Mouse (Mus musculus) stomach, embryonic 14.5 days (tissue): ENCODE measurements around the gene Cplane1. TPM values are rescaled to one million over a fixed set of nuclear protein-coding genes. Genes with fewer than 3 reads are reported as not detected.
"Not testable (repeated sequence)": the region's sequence is repeated elsewhere in the genome, so short reads cannot be mapped to it uniquely, and the experiment has no call there.

Experiments
- ATAC-seq: fragments of 200-750 bp; cut with Nextera tagmentation; 2 replicates; pipeline ENCODE4 v1.8.0; 2017; ENCODE audit warnings: low read depth, moderate TSS enrichment; ENCODE audit not compliant: insufficient number of reproducible peaks, insufficient read depth, low FRiP score
- H3K27ac ChIP-seq: fragments of 300-500 bp; sonication (generic); 2 replicates; pipeline ENCODE4 v1.5.1; 2014; ENCODE audit warnings: mild to moderate bottlenecking, low read length, moderate library complexity, mixed read lengths
- H3K27me3 ChIP-seq: fragments of 300-500 bp; sonication (generic); 2 replicates; pipeline ENCODE4 v1.6.1; 2014; ENCODE audit warnings: low read length, control low read depth, mixed read lengths; ENCODE audit not compliant: control insufficient read depth, insufficient read depth
- H3K36me3 ChIP-seq: fragments of 300-500 bp; sonication (generic); 2 replicates; pipeline ENCODE4 v1.6.1; 2014; ENCODE audit warnings: mild to moderate bottlenecking, control low read depth, low read length, moderate library complexity, mixed read lengths; ENCODE audit not compliant: control insufficient read depth, insufficient read depth
- H3K4me1 ChIP-seq: fragments of 300-500 bp; sonication (generic); 2 replicates; pipeline ENCODE4 v1.6.1; 2014; ENCODE audit warnings: low read length, control low read depth, mixed read lengths; ENCODE audit not compliant: control insufficient read depth, insufficient read depth
- H3K4me2 ChIP-seq: fragments of 300-500 bp; sonication (generic); replicated peaks from 2 replicates; pipeline ENCODE4 v1.6.1; 2014; ENCODE audit warnings: low read depth, low read length, control low read depth
- H3K4me3 ChIP-seq: fragments of 300-500 bp; sonication (generic); 2 replicates; pipeline ENCODE4 v1.5.1; 2014; ENCODE audit warnings: low read depth, low read length, control low read depth
- H3K9ac ChIP-seq: fragments of 300-500 bp; sonication (generic); replicated peaks from 2 replicates; pipeline ENCODE4 v1.6.1; 2014; ENCODE audit warnings: low read depth, mild to moderate bottlenecking, control low read depth, low read length, moderate library complexity, mixed read lengths
- H3K9me3 ChIP-seq: fragments of 300-500 bp; sonication (generic); 2 replicates; pipeline ENCODE4 v1.6.1; 2016; ENCODE audit warnings: low read depth, low read length, control low read depth; ENCODE audit not compliant: control insufficient read depth
- WGBS: fragments of 180-500 bp; shearing (Covaris S2); extraction: QIAGEN DNeasy Blood & Tissue Kit; methylation state at CpG from one replicate; pipeline ENCODE4 v1.1.7; 2014; 5-methylcytosine and 5-hydroxymethylcytosine counted together
- polyA plus RNA-seq: library from polyadenylated mRNA; unstranded; fragments of >200 nt; fragmentation: Nextera tagmentation; extraction: Ambion mirVana; gene quantifications from 2 replicates; pipeline ENCODE4 v1.2.1, GENCODE M21; 2014

Cplane1 gene
- polyA plus RNA-seq, 1 experiment from 2014 or later = 17.7 TPM

DNA sequence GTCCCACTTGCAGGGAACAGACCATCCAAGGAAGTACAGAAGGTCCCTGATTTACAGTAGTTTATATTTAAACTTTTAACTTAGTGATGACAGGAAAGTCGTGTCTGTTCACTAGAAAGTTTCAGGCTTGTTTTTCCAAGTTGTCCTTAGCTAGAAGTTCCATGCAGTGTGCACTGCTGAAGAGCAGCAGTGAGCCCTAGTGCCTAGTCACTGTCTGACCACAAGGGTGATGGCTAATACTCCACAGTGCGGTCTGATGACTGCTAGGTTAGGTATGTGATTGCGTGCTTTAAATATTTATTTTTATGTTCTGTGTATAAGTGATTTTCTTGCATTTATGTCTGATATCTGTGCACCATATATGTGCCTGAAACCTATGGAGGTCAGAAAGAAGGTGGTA is 21.5 kb downstream of the Cplane1 start:
- WGBS = 88% methylated on average over 3 of the region's 3 CpGs
- Histone ChIP-seq H3K36me3 (peaks cover 35% of the 10 kb centered on the region; the same call in 1 of the 2 replicates), H3K4me3 (no peak overlapping the region), H3K9ac (no peak overlapping the region), H3K27ac (no peak overlapping the region), H3K4me2 (no peak overlapping the region), H3K4me1 (no peaks in the 10 kb centered on the region), H3K27me3 (no peaks in the 10 kb centered on the region), H3K9me3 (no peaks in the 10 kb centered on the region)
- ATAC-seq = no peak

DNA sequence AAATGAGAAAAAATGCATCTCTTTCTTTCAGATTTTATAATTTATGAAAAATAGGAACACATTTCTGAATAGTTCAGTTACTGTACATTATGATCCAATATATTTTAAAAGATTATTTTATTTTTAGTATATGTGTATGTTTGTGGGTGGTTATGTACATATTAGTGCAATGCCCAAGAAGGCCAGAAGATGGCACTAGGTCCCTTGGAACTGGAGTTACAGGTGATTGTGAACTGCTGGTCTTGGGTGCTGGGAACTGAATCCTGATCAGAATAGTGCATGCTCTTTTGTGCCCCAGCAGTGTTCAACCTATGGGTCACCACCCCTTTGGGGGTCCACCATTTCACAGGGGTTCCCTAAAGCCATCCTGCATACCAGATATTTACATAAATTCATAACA is 31.4 kb downstream of the Cplane1 start:
- Histone ChIP-seq H3K4me2 (no peak overlapping the region), H3K27ac (no peak overlapping the region), H3K36me3 (peaks cover 33% of the 10 kb centered on the region), H3K27me3 (no peaks in the 10 kb centered on the region), H3K4me1 (no peaks in the 10 kb centered on the region), H3K9me3 (no peaks in the 10 kb centered on the region), H3K4me3 (no peak overlapping the region), H3K9ac (no peak overlapping the region)
- ATAC-seq = no peak

DNA sequence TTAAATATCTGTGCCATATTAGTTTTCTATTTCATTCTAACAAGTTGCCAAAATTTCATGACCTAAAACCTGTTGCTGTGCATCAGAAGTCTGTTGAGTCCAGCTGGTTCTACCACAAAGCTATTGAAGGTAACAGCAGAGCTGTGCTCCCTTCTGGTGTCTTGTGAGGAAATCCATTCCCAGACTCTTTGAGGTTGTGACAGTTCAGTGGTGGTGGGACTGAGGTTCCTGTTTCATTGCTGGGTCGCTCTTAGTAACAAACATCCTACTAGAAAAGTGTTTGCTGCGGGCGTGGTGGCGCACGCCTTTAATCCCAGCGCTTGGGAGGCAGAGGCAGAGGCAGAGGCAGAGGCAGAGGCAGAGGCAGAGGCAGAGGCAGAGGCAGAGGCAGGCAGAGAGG is 39.5 kb downstream of the Cplane1 start:
- 89% methylated on average over 6 of the region's 6 CpGs for WGBS
- Histone ChIP-seq H3K36me3 (peaks cover 29% of the 10 kb centered on the region; the same call in 1 of the 2 replicates), H3K4me1 (no peaks in the 10 kb centered on the region)

DNA sequence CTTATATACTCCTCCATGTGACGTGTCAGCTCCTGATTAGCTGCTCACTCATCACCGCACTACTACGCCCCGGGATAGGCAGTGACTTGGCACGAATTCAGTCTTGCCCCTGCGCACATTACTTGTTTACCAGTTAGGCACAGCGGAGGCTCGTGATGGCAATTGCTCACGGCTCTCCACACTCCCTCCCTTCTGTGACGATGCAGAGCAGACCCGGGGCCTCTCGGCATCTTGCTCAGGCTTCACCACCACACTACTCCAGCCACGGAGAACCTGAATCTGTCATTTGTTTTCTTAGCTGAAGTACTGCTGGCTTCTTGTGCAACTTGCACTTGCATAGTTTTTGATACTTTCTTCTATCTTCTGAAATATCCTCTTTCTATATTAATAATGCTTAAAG is 45.9 kb downstream of the Cplane1 start:
- no peak overlapping the region for H3K4me2 ChIP-seq
- H3K36me3 ChIP-seq = peaks cover 36% of the 10 kb centered on the region
- no peaks in the 10 kb centered on the region for H3K27me3 ChIP-seq
- no peak overlapping the region for H3K9ac ChIP-seq
- no peak overlapping the region for H3K27ac ChIP-seq
- H3K4me1 ChIP-seq = no peaks in the 10 kb centered on the region
- 93% methylated on average over 13 of the region's 13 CpGs for WGBS
- H3K4me3 ChIP-seq = no peak overlapping the region
- ATAC-seq = no peak
- no peaks in the 10 kb centered on the region for H3K9me3 ChIP-seq

More for the DNA sequence above, 39.5 kb downstream of the Cplane1 start:
- Histone ChIP-seq H3K27me3 (no peaks in the 10 kb centered on the region), H3K9ac (no peak overlapping the region), H3K4me2 (no peak overlapping the region), H3K9me3 (no peaks in the 10 kb centered on the region), H3K4me3 (no peak overlapping the region), H3K27ac (no peak overlapping the region)
- no peak for ATAC-seq

GRCm38 (mm10) chr15:8234167-8234566 is 65.3 kb downstream of the Cplane1 start:
- 90% methylated on average over 1 of the region's 1 CpGs for WGBS
- H3K9me3 ChIP-seq, H3K27ac ChIP-seq, H3K27me3 ChIP-seq, H3K4me1 ChIP-seq, H3K4me2 ChIP-seq, H3K9ac ChIP-seq, H3K4me3 ChIP-seq, ATAC-seq: not testable (repeated sequence)
- H3K36me3 ChIP-seq = peaks cover 50% of the 10 kb centered on the region

DNA sequence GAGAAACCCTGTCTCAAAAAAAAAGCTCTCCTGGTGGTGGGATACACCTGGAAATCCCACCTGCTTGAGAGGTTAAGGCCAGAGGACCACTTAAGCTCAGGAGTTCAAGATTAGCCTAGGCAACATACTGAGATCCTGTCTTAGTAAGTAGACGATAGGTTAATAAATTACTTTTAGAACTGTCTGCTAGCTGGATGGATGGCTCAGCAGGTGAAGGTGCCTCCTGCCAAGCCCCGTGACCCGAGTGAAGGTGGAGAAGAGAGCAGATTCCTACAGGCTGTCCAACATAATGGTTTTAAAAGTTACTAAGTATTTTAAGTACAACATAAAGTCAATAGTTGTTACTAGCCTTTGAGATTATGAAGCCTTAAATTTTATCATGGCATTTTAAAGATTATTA is 97.0 kb downstream of the Cplane1 start:
- no peak overlapping the region for H3K4me2 ChIP-seq
- no peaks in the 10 kb centered on the region for H3K4me1 ChIP-seq
- H3K36me3 ChIP-seq = peaks cover 42% of the 10 kb centered on the region
- no peaks in the 10 kb centered on the region for H3K9me3 ChIP-seq
- no peak overlapping the region for H3K9ac ChIP-seq
- no peaks in the 10 kb centered on the region for H3K27me3 ChIP-seq
- no peak for ATAC-seq
- 72% methylated on average over 3 of the region's 3 CpGs for WGBS
- no peak overlapping the region for H3K27ac ChIP-seq
- no peak overlapping the region for H3K4me3 ChIP-seq

GRCm38 (mm10) chr15:8267211-8267610 is 98.3 kb downstream of the Cplane1 start:
- no peak overlapping the region for H3K4me2 ChIP-seq
- peaks cover 47% of the 10 kb centered on the region for H3K36me3 ChIP-seq
- no peaks in the 10 kb centered on the region for H3K9me3 ChIP-seq
- 83% methylated on average over 3 of the region's 3 CpGs for WGBS
- H3K4me3 ChIP-seq = no peak overlapping the region
- no peak for ATAC-seq
- H3K9ac ChIP-seq = no peak overlapping the region
- no peaks in the 10 kb centered on the region for H3K27me3 ChIP-seq
- H3K4me1 ChIP-seq = no peaks in the 10 kb centered on the region
- no peak overlapping the region for H3K27ac ChIP-seq

DNA sequence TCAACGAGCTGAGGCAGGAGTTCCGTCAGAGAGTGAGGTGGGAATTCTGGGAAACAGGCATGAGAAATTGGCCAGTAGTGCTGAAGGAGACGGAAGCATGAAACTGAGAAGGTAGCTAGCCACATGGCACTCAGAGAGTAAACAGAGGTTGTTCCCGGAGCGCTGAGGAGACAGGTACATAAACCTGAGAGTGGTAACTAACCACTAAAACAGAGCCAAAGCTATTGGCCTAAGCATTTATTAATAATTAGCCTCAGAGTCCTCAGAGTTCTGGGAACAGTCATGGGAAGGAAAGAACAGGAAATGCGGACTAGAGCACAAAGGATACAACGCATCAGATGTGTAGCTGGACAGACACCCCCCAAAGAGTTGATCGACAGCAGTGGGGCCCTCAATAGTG is 99.3 kb downstream of the Cplane1 start:
- Histone ChIP-seq H3K27ac (no peak overlapping the region), H3K9me3 (no peaks in the 10 kb centered on the region), H3K27me3 (no peaks in the 10 kb centered on the region), H3K4me2 (no peak overlapping the region), H3K9ac (no peak overlapping the region), H3K4me1 (no peaks in the 10 kb centered on the region), H3K36me3 (peaks cover 45% of the 10 kb centered on the region), H3K4me3 (no peak overlapping the region)
- no peak for ATAC-seq
- 83% methylated on average over 8 of the region's 8 CpGs for WGBS

DNA sequence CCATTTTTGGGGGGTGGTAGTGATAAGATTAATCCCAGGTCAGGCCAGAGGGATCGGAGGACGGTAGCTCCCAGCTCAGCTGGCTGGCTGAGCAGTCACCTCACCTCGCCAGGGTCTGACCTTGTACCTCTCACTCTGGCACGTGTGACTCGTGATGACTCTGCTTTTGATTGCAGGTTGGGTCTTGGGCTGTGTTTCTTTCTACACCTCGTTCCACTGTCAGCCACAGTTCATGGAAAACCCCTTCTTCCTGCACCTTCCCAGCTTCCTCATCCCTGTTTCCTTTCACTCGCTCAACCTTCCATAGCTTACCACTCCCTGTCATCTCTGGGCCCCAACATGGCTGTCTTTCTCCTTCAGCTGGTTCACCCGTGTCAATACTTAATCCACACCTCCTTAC is 103.0 kb downstream of the Cplane1 start:
- WGBS = 81% methylated on average over 8 of the region's 8 CpGs
- no peak overlapping the region for H3K4me3 ChIP-seq
- ATAC-seq = no peak

More for the DNA sequence above, 103.0 kb downstream of the Cplane1 start:
- Histone ChIP-seq H3K9me3 (no peaks in the 10 kb centered on the region; the same call in 1 of the 2 replicates), H3K27me3 (no peaks in the 10 kb centered on the region), H3K36me3 (peaks cover 28% of the 10 kb centered on the region; the same call in 1 of the 2 replicates), H3K27ac (no peak overlapping the region), H3K9ac (no peak overlapping the region), H3K4me1 (no peaks in the 10 kb centered on the region), H3K4me2 (no peak overlapping the region)
